Mouse (Mus musculus): Measurements from ENCODE around the gene Kcnma1. TPM values are rescaled to one million over a fixed set of nuclear protein-coding genes. Genes with fewer than 3 reads are reported as not detected.

The Kcnma1 gene
- polyA plus RNA-seq, 1 experiment from 2014 or later, result 7.8 TPM

DNA sequence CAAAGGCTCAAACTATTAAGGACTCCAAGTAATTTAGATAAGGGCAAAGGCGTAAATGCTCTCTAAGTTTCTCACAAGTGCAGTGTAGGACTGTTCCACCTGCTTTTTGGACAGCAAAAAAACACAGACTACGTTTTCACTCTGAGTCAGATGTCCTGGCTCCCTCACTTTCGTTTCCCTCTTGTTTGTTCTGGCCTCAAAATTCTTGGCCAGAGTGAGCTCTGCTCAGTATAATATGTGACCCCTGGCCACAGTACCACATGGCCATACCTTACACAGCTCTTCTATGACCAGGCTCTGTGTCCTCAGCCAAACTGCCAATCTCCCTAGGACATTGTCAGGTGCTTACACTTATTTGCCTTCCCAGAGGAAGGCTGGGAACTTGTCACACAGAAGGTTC lies 241.6 kb downstream of the Kcnma1 start:
- DNase-seq (ENCODE audit: low spot score) (no peak), ATAC-seq (ENCODE audit: low read depth) (no peak)
- Histone ChIP-seq H3K4me1 (ENCODE audit: control insufficient read depth, insufficient read depth, low read length) (no peaks in the 10 kb centered on the region), H3K4me3 (ENCODE audit: low read depth, low read length) (no peak overlapping the region), H3K27me3 (replicated peaks; ENCODE audit: control insufficient read depth, insufficient read depth, low read length) (no peaks in the 10 kb centered on the region), H3K9me3 (ENCODE audit: control insufficient read depth, low read length) (no peaks in the 10 kb centered on the region), H3K4me2 (ENCODE audit: low read depth, low read length) (no peak overlapping the region), H3K36me3 (ENCODE audit: control insufficient read depth, insufficient read depth, low read length) (no peaks in the 10 kb centered on the region), H3K9ac (ENCODE audit: low read depth, low read length) (no peak overlapping the region), H3K27ac (replicated peaks; ENCODE audit: low read depth, low read length) (no peak overlapping the region)
- 74% methylated on average over 3 of the region's 3 CpGs for WGBS

DNA sequence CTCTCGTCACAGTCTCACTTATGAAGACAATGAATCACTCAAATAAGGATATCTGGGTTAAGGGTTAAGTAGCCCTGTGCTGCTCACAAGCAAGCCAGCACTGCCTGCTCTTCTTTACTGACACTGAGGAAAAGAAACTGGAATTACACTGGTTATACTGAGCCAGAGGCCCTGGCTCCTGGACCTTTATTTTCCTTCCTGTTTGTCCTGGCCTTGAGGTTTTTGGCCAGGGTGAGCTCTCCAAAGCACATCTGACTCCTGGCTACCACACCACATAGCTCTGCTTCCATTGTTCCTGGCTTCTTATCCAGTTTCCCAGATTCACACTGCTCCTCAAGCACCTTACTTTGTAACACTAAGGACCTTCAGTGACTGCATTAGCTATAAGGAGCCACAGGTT lies 242.5 kb downstream of the Kcnma1 start:
- Histone ChIP-seq H3K27ac (replicated peaks; ENCODE audit: low read depth, low read length) (no peak overlapping the region), H3K4me3 (ENCODE audit: low read depth, low read length) (no peak overlapping the region), H3K27me3 (replicated peaks; ENCODE audit: control insufficient read depth, insufficient read depth, low read length) (no peaks in the 10 kb centered on the region), H3K4me1 (ENCODE audit: control insufficient read depth, insufficient read depth, low read length) (no peaks in the 10 kb centered on the region), H3K36me3 (ENCODE audit: control insufficient read depth, insufficient read depth, low read length) (no peaks in the 10 kb centered on the region), H3K9ac (ENCODE audit: low read depth, low read length) (no peak overlapping the region), H3K4me2 (ENCODE audit: low read depth, low read length) (no peak overlapping the region), H3K9me3 (ENCODE audit: control insufficient read depth, low read length) (no peaks in the 10 kb centered on the region)
- 63% methylated on average over 1 of the region's 1 CpGs for WGBS
- no peak for ATAC-seq (ENCODE audit: low read depth)
- DNase-seq (ENCODE audit: low spot score), result no peak

DNA sequence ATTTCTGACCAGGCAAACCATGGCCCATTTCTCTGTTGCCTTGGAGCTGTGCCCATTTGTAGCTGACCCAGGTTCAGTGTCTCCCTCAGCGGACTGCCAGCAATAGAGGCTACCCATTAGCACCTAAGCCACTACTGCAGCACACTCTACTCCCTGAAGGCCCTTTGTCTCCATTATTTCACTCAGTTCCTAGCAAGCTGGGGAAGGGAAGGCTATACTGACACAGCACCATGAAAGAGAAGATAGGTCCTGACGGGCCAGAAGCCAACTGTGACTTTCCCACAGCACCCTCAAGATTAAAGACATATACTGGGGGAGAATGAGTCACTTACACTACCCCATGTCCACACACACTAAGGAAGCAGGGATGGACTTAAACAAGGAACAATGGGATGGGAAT lies 251.8 kb downstream of the Kcnma1 start:
- no peak overlapping the region for H3K9ac ChIP-seq (ENCODE audit: low read depth, low read length)
- no peak overlapping the region for H3K27ac ChIP-seq (replicated peaks; ENCODE audit: low read depth, low read length)
- WGBS, result 89% methylated on average over 2 of the region's 2 CpGs
- H3K27me3 ChIP-seq (replicated peaks; ENCODE audit: control insufficient read depth, insufficient read depth, low read length), result no peaks in the 10 kb centered on the region
- H3K9me3 ChIP-seq (ENCODE audit: control insufficient read depth, low read length), result no peaks in the 10 kb centered on the region
- DNase-seq (ENCODE audit: low spot score), result no peak
- H3K36me3 ChIP-seq (ENCODE audit: control insufficient read depth, insufficient read depth, low read length), result no peaks in the 10 kb centered on the region
- no peak overlapping the region for H3K4me2 ChIP-seq (ENCODE audit: low read depth, low read length)
- no peak overlapping the region for H3K4me3 ChIP-seq (ENCODE audit: low read depth, low read length)
- ATAC-seq (ENCODE audit: low read depth), result no peak
- no peaks in the 10 kb centered on the region for H3K4me1 ChIP-seq (ENCODE audit: control insufficient read depth, insufficient read depth, low read length)

DNA sequence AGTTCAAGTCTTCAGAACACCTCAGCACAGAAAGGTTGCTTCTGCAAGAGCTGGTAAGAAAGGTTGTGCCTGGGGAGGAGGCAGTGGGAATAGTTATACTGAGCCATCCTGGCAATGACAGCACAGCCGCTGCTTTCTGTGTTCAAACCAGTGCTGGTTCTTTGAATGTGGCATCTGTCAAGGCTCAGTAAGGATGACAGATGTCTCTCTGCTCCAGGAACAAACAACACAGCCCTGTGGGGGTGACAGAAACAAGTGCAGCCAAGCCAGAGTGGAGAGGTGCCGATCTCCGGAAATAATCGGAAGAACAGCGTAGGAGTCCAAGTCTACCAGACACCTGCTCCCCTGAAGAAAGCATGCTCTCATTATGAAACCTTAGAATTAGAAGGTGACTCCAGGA lies 254.7 kb downstream of the Kcnma1 start:
- Histone ChIP-seq H3K9ac (ENCODE audit: low read depth, low read length) (no peak overlapping the region), H3K4me1 (ENCODE audit: control insufficient read depth, insufficient read depth, low read length) (no peaks in the 10 kb centered on the region), H3K4me3 (ENCODE audit: low read depth, low read length) (no peak overlapping the region), H3K36me3 (ENCODE audit: control insufficient read depth, insufficient read depth, low read length) (no peaks in the 10 kb centered on the region), H3K4me2 (ENCODE audit: low read depth, low read length) (no peak overlapping the region), H3K27ac (replicated peaks; ENCODE audit: low read depth, low read length) (no peak overlapping the region), H3K27me3 (replicated peaks; ENCODE audit: control insufficient read depth, insufficient read depth, low read length) (no peaks in the 10 kb centered on the region), H3K9me3 (ENCODE audit: control insufficient read depth, low read length) (no peaks in the 10 kb centered on the region)
- WGBS, result 87% methylated on average over 5 of the region's 5 CpGs
- ATAC-seq (ENCODE audit: low read depth), result no peak
- DNase-seq (ENCODE audit: low spot score), result peak; percentile 8

DNA sequence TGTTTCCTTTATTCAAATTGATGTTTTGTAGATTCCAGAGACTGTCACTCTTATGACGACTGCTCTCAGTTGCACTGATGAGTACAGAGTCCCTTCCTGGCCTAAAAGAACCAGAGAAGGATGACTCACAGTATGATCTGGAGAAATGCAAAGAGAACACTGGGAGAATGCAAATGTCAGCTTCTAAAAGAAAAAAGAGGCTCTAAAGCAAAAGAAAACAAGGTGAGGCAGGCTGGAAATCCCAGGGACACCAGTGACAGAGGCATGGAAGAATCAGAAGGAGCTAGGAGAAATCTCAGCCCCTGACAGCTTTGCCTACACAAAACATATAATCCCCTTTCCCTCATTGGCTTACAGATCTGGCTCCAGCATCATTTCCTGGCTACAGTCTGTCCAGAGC lies 255.9 kb downstream of the Kcnma1 start:
- Histone ChIP-seq H3K9me3 (ENCODE audit: control insufficient read depth, low read length) (no peaks in the 10 kb centered on the region), H3K27ac (replicated peaks; ENCODE audit: low read depth, low read length) (no peak overlapping the region), H3K36me3 (ENCODE audit: control insufficient read depth, insufficient read depth, low read length) (no peaks in the 10 kb centered on the region), H3K4me2 (ENCODE audit: low read depth, low read length) (no peak overlapping the region), H3K4me3 (ENCODE audit: low read depth, low read length) (no peak overlapping the region), H3K4me1 (ENCODE audit: control insufficient read depth, insufficient read depth, low read length) (no peaks in the 10 kb centered on the region), H3K27me3 (replicated peaks; ENCODE audit: control insufficient read depth, insufficient read depth, low read length) (no peaks in the 10 kb centered on the region), H3K9ac (ENCODE audit: low read depth, low read length) (no peak overlapping the region)
- no peak for DNase-seq (ENCODE audit: low spot score)
- WGBS, result 58% methylated on average over 1 of the region's 1 CpGs
- no peak for ATAC-seq (ENCODE audit: low read depth)

DNA sequence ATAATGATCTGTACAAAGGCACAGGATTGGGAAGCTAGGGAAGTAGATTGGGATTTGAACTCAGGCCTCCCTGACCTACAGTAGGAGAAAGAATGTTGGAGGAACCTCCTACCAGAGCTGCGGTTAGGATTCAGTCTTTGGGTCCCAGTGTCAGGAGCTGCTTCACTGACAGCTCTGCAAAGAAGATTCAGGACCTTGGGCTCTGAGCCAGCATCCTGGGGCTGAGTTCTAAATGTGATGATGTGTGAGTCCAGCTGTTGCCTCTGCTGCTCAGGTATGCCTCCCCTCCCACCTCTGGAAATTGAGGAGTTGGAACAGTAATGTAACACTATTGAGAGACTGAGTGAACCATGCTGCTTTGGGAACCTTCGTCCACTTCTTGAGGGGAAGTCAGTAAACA lies 266.3 kb downstream of the Kcnma1 start:
- Histone ChIP-seq H3K9me3 (ENCODE audit: control insufficient read depth, low read length) (no peaks in the 10 kb centered on the region), H3K27ac (replicated peaks; ENCODE audit: low read depth, low read length) (no peak overlapping the region), H3K4me2 (ENCODE audit: low read depth, low read length) (no peak overlapping the region), H3K36me3 (ENCODE audit: control insufficient read depth, insufficient read depth, low read length) (no peaks in the 10 kb centered on the region), H3K27me3 (replicated peaks; ENCODE audit: control insufficient read depth, insufficient read depth, low read length) (no peaks in the 10 kb centered on the region), H3K9ac (ENCODE audit: low read depth, low read length) (no peak overlapping the region), H3K4me1 (ENCODE audit: control insufficient read depth, insufficient read depth, low read length) (no peaks in the 10 kb centered on the region), H3K4me3 (ENCODE audit: low read depth, low read length) (no peak overlapping the region)
- WGBS, result 77% methylated on average over 2 of the region's 2 CpGs
- ATAC-seq (ENCODE audit: low read depth) (no peak), DNase-seq (ENCODE audit: low spot score) (no peak)

DNA sequence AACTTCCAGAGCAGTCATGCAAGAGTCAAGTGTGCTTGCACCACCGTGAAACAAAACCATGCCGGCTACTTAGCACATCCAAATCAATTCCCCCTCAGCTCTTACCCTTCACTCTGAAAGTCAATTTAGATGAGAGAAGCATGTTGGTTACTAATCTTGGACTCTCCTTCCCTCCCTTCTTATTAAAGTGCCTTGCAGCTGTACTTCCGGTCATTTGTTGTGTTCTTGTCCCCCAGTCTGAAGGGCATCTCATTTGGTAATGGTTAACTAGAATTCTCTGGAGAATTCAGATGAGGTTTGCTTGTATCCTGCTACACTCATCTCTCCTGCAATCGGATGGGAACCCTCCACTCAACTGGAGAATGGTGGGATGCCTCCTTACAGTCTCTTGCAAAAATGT lies 267.3 kb downstream of the Kcnma1 start:
- ATAC-seq (ENCODE audit: low read depth) (no peak), DNase-seq (ENCODE audit: low spot score) (no peak)
- 76% methylated on average over 4 of the region's 4 CpGs for WGBS
- H3K9me3 ChIP-seq (ENCODE audit: control insufficient read depth, low read length), result no peaks in the 10 kb centered on the region
- H3K36me3 ChIP-seq (ENCODE audit: control insufficient read depth, insufficient read depth, low read length), result no peaks in the 10 kb centered on the region
- H3K27ac ChIP-seq (replicated peaks; ENCODE audit: low read depth, low read length), result no peak overlapping the region
- no peaks in the 10 kb centered on the region for H3K27me3 ChIP-seq (replicated peaks; ENCODE audit: control insufficient read depth, insufficient read depth, low read length)
- H3K4me3 ChIP-seq (ENCODE audit: low read depth, low read length), result no peak overlapping the region
- H3K4me1 ChIP-seq (ENCODE audit: control insufficient read depth, insufficient read depth, low read length), result no peaks in the 10 kb centered on the region
- H3K9ac ChIP-seq (ENCODE audit: low read depth, low read length), result no peak overlapping the region
- no peak overlapping the region for H3K4me2 ChIP-seq (ENCODE audit: low read depth, low read length)

DNA sequence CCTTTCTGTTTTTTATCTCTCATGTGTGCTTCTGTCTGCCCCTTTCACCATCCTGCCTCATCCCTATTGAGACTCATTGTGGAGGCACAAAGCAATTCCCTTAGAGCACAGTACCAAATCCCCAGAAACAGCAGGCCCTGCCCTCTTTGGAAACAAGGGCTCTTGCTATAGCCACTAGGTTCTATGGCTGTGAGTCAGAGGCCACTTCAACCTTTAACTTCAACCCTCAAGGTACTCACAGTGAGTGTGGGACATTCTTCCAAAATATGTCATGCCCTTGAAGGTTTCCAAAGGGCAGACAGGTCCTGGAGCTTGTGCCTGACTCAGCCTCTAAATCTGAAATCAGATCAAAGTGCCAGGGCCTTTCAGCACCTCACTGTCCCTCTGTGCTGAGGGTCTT lies 272.8 kb downstream of the Kcnma1 start:
- H3K9ac ChIP-seq (ENCODE audit: low read depth, low read length), result no peak overlapping the region
- ATAC-seq (ENCODE audit: low read depth) (no peak), DNase-seq (ENCODE audit: low spot score) (no peak)
- no peaks in the 10 kb centered on the region for H3K36me3 ChIP-seq (ENCODE audit: control insufficient read depth, insufficient read depth, low read length)
- H3K4me2 ChIP-seq (ENCODE audit: low read depth, low read length), result no peak overlapping the region
- H3K9me3 ChIP-seq (ENCODE audit: control insufficient read depth, low read length), result no peaks in the 10 kb centered on the region
- H3K27ac ChIP-seq (replicated peaks; ENCODE audit: low read depth, low read length), result no peak overlapping the region
- no peaks in the 10 kb centered on the region for H3K4me1 ChIP-seq (ENCODE audit: control insufficient read depth, insufficient read depth, low read length)
- H3K4me3 ChIP-seq (ENCODE audit: low read depth, low read length), result no peak overlapping the region
- no peaks in the 10 kb centered on the region for H3K27me3 ChIP-seq (replicated peaks; ENCODE audit: control insufficient read depth, insufficient read depth, low read length)

DNA sequence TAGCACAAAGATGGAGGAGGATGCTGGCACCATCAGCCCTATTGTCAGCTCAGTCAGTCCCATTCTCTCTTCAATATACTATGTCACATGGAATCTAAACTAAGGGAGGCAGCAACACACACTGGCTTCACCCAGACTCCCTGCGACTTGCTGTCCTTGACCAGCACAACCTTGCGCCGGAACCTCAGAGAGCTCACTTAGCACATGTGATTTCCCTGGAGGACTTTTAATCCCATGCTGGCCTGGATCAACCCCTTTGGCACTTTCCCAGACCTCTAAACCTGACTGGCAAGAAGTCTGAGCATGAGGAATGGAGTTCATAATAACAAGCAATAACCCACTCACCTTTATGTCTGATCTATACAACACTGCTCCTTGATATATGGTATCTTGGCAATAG lies 280.1 kb downstream of the Kcnma1 start:
- no peaks in the 10 kb centered on the region for H3K4me1 ChIP-seq (ENCODE audit: control insufficient read depth, insufficient read depth, low read length)
- no peak overlapping the region for H3K9ac ChIP-seq (ENCODE audit: low read depth, low read length)
- H3K27me3 ChIP-seq (replicated peaks; ENCODE audit: control insufficient read depth, insufficient read depth, low read length), result no peaks in the 10 kb centered on the region
- no peaks in the 10 kb centered on the region for H3K9me3 ChIP-seq (ENCODE audit: control insufficient read depth, low read length)
- H3K36me3 ChIP-seq (ENCODE audit: control insufficient read depth, insufficient read depth, low read length), result no peaks in the 10 kb centered on the region
- ATAC-seq (ENCODE audit: low read depth), result no peak
- H3K4me3 ChIP-seq (ENCODE audit: low read depth, low read length), result no peak overlapping the region
- no peak overlapping the region for H3K4me2 ChIP-seq (ENCODE audit: low read depth, low read length)
- 94% methylated on average over 3 of the region's 3 CpGs for WGBS
- H3K27ac ChIP-seq (replicated peaks; ENCODE audit: low read depth, low read length), result no peak overlapping the region
- no peak for DNase-seq (ENCODE audit: low spot score)
